Mouse (Mus musculus): ENCODE results near the gene Atp8a1.

- TF ChIP-seq CTCF (IDR thresholded peaks at IDR 0.05; ENCODE audit: low read depth) (no peak), EP300 (optimal IDR thresholded peaks at IDR 0.05) (no peak)
These were observed 218.9 kb downstream of the Atp8a1 start for GRCm38 (mm10) chr5:67628180-67628940.
